Mouse (Mus musculus): ENCODE measurements at regions not wholly inside any gene's neighbourhood (a gene's known extent, or its start where the extent isn't known, plus 50 kb on each side); places are given as distances from the start of the nearest gene placed in this dataset.

DNA sequence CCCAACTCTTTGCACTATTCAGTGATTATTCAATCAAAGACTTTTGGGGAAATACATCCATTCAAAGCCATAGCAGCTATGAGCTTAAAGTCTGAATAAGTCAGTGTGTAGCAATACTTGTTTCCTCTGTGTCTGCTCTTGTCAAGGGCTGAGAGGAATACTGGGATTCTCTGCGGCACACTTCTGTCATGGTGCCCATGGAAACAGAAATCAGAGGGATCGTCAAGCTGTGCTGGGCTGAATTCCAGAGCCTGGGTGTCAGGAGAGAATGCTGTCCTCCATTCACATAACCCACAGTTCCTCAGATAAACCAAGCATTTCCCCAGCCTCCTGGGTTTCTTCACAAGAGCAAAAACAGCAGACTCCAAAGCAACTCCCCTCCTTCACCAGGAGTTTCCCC, 58.6 kb upstream of the Znrf2 start:
- no peaks in the 10 kb centered on the region for H3K9me3 ChIP-seq (replicated peaks; ENCODE audit: insufficient read depth, low read length)
- no peaks in the 10 kb centered on the region for H3K27me3 ChIP-seq (ENCODE audit: control insufficient read depth in 1 of 2, insufficient read depth in 2 of 2, low read length in 2 of 2)
- H3K9ac ChIP-seq (ENCODE audit: control insufficient read depth, low read depth, low read length, poor library complexity, severe bottlenecking): no peak overlapping the region
- no peaks in the 10 kb centered on the region for H3K79me2 ChIP-seq (ENCODE audit: control insufficient read depth, insufficient read depth, low read length, poor library complexity)
- H3K27ac ChIP-seq (ENCODE audit: control insufficient read depth, low read depth, low read length): no peak overlapping the region
- DNase-seq (ENCODE audit: low read depth, low spot score): no peak
- no peak for TF ChIP-seq BHLHE40 (IDR thresholded peaks at IDR 0.05; ENCODE audit: borderline replicate concordance, low read depth, low read length)
- no peak for TF ChIP-seq ETS1 (IDR thresholded peaks at IDR 0.05; ENCODE audit: low read depth, low read length)
- no peak for TF ChIP-seq GABPA (IDR thresholded peaks at IDR 0.05; ENCODE audit: low read depth, low read length)
- no peak for TF ChIP-seq GATA1 (IDR thresholded peaks at IDR 0.05; ENCODE audit: low read depth, low read length)
- TF ChIP-seq POLR2AphosphoS5 (IDR thresholded peaks at IDR 0.05; ENCODE audit: borderline replicate concordance, low read depth, low read length): no peak
- no peak for TF ChIP-seq TBP (IDR thresholded peaks at IDR 0.05; ENCODE audit: low read depth, low read length)
- no peak for TF ChIP-seq TCF12 (IDR thresholded peaks at IDR 0.05; ENCODE audit: low read depth, low read length)
- no peak for TF ChIP-seq SIN3A (IDR thresholded peaks at IDR 0.05; ENCODE audit: low read length)
- TF ChIP-seq CHD1 (IDR thresholded peaks at IDR 0.05; ENCODE audit: low read depth, low read length): no peak
- TF ChIP-seq NRF1 (IDR thresholded peaks at IDR 0.05; ENCODE audit: insufficient read depth, low read depth, low read length, poor library complexity, severe bottlenecking): no peak
- TF ChIP-seq ELF1 (IDR thresholded peaks at IDR 0.05; ENCODE audit: low read depth, low read length): no peak
- no peak for TF ChIP-seq TAL1 (IDR thresholded peaks at IDR 0.05; ENCODE audit: low read length)
- no peak for TF ChIP-seq JUND (IDR thresholded peaks at IDR 0.05; ENCODE audit: low read depth, low read length)
- no peak for TF ChIP-seq RAD21 (IDR thresholded peaks at IDR 0.05; ENCODE audit: low read depth, low read length)
- TF ChIP-seq HCFC1 (IDR thresholded peaks at IDR 0.05; ENCODE audit: low read depth, low read length): no peak
- TF ChIP-seq POLR2A (IDR thresholded peaks at IDR 0.05; ENCODE audit: control insufficient read depth in 1 of 2, insufficient read depth in 1 of 2, low read depth in 1 of 2, low read length in 2 of 2, poor library complexity in 1 of 2): no peak
- TF ChIP-seq MYC (IDR thresholded peaks at IDR 0.05; ENCODE audit: low read depth, low read length): no peak
- no peak for TF ChIP-seq ZKSCAN1 (IDR thresholded peaks at IDR 0.05; ENCODE audit: low read depth, low read length)
- no peak overlapping the region for H3K4me3 ChIP-seq (ENCODE audit: control insufficient read depth in 1 of 2, insufficient read depth in 1 of 2, low read depth in 2 of 2, low read length in 2 of 2)
- peaks cover 0 to 2% of the 10 kb centered on the region in 2 experiments; a peak in 1 of 4 replicates for H3K36me3 ChIP-seq (ENCODE audit: control insufficient read depth in 1 of 2, insufficient read depth in 2 of 2, low read length in 2 of 2)
- H3K4me1 ChIP-seq (ENCODE audit: control insufficient read depth in 1 of 2, insufficient read depth in 2 of 2, low read length in 2 of 2): peaks cover 0 to 8% of the 10 kb centered on the region in 2 experiments; a peak in 2 of 4 replicates

DNA sequence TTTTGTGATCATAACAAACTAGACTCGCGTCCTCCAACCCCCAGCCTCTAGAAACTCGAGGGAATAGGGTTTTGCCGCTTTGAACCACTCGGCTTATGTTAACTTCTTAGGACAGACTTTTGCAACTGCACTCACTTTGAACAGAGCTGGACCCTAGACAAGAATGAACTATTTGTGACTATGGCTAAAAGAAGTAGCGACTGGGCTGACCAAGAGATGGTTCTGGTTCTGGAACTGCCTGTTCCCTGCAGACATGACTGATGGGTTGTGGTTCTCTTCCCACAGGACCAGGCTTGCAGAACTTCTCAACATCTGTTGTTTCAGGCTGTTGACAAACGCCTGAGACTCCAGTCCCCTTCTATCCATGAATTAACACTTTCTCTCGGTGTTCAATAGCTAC, 57.5 kb upstream of the Znrf2 start:
- Histone ChIP-seq H3K4me1 (ENCODE audit: control insufficient read depth in 1 of 2, insufficient read depth in 2 of 2, low read length in 2 of 2) (peaks cover 0 to 8% of the 10 kb centered on the region in 2 experiments; a peak in 2 of 4 replicates), H3K36me3 (ENCODE audit: control insufficient read depth in 1 of 2, insufficient read depth in 2 of 2, low read length in 2 of 2) (peaks cover 0 to 2% of the 10 kb centered on the region in 2 experiments; a peak in 1 of 4 replicates), H3K79me2 (ENCODE audit: control insufficient read depth, insufficient read depth, low read length, poor library complexity) (no peaks in the 10 kb centered on the region), H3K9me3 (replicated peaks; ENCODE audit: insufficient read depth, low read length) (no peaks in the 10 kb centered on the region), H3K27me3 (ENCODE audit: control insufficient read depth in 1 of 2, insufficient read depth in 2 of 2, low read length in 2 of 2) (no peaks in the 10 kb centered on the region), H3K4me3 (ENCODE audit: control insufficient read depth in 1 of 2, insufficient read depth in 1 of 2, low read depth in 2 of 2, low read length in 2 of 2) (no peak overlapping the region), H3K27ac (ENCODE audit: control insufficient read depth, low read depth, low read length) (no peak overlapping the region), H3K9ac (ENCODE audit: control insufficient read depth, low read depth, low read length, poor library complexity, severe bottlenecking) (no peak overlapping the region)
- TF ChIP-seq ZMIZ1 (IDR thresholded peaks at IDR 0.05; ENCODE audit: low read depth, low read length) (no peak), ZNF384 (IDR thresholded peaks at IDR 0.05; ENCODE audit: low read depth, low read length) (no peak), TAL1 (IDR thresholded peaks at IDR 0.05; ENCODE audit: low read length) (no peak), SMC3 (IDR thresholded peaks at IDR 0.05; ENCODE audit: low read depth, low read length) (no peak)
- no peak for DNase-seq (ENCODE audit: low read depth, low spot score)
